In the genomic region with DNA sequence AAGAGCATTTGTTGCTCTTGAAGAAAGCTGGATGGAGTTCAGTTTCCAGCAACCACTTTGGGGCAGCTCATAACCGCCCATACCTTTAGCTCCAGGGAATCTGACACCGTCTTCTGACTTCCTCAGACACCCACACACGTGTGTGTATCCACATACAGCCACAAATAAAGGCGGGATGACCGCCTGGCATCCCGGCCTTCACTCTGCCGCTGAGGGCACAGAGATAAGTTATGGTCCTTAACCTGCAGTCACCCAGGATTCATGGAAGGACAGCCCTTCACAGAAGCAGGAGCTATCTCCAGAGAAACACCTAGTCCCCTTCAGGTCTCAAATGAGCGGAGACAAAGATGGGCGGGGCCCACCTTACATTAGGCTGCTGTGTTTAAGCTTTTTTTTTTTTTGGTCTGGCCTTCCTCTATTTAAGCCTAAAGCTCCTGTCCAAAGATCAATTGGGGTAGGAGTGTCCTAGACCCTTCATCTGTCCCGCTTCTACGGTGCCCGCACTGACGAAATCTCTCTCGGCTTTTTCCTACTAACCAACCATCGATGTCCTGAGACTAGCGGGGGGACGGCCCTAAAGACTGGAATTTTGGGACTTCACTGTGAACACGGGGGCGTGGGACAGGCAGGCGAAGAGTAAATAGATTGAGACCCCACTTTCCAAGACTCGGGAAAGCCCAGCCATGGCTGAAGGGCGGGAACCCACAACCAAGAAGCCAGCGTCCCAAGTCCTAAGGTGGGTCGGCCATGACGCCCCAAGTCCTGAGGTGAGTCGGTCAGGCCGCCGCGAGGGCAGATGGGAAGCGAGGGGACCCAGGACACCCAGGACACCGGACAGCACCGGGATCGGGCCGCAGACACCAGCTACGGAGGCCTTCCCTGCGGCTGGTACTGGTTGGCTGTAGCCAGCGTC, we compare ENCODE assay signal across 8 mouse cellular contexts. TPM values are rescaled to one million over a fixed set of nuclear protein-coding genes. Genes with fewer than 3 reads are reported as not detected.
DNase-seq lines count a peak whose midpoint lies in the region; ATAC-seq and TF ChIP-seq lines count a peak whose summit lies in the region.

No protein-coding gene starts in this region.

- no peaks in the 10 kb centered on the region for H3K27me3 ChIP-seq in heart, embryonic 13.5 days (replicated peaks)
- no peaks in the 10 kb centered on the region for H3K27me3 ChIP-seq in ES-Bruce4 (ENCODE audit: control insufficient read depth, insufficient read depth, low read length, poor library complexity, severe bottlenecking)
- no peaks in the 10 kb centered on the region for H3K27me3 ChIP-seq in forebrain, embryonic 11.5 days (ENCODE audit: control insufficient read depth, insufficient read depth, low read length)
- H3K27me3 ChIP-seq in neural tube, embryonic 15.5 days (replicated peaks) = no peaks in the 10 kb centered on the region; the same call in 1 of the 2 replicates

- H3K4me1 ChIP-seq in heart, embryonic 13.5 days = peaks cover 30% of the 10 kb centered on the region
- peaks cover 1% of the 10 kb centered on the region for H3K4me1 ChIP-seq in ES-Bruce4 (ENCODE audit: control insufficient read depth, insufficient read depth, low read length)
- H3K4me1 ChIP-seq in forebrain, embryonic 11.5 days (replicated peaks; ENCODE audit: control insufficient read depth, insufficient read depth, low read length) = peaks cover 4% of the 10 kb centered on the region; the same call in 1 of the 2 replicates
- H3K4me1 ChIP-seq in neural tube, embryonic 15.5 days = peaks cover 17% of the 10 kb centered on the region

- peak overlapping the region; percentile 89 for H3K4me3 ChIP-seq in heart, embryonic 13.5 days
- peak overlapping the region; percentile 94 for H3K4me3 ChIP-seq in ES-Bruce4 (ENCODE audit: low read depth, low read length)
- peak overlapping the region; percentile 80 for H3K4me3 ChIP-seq in forebrain, embryonic 11.5 days (ENCODE audit: low read depth, low read length)
- H3K4me3 ChIP-seq in neural tube, embryonic 15.5 days (replicated peaks) = peak overlapping the region; percentile 90

- peak overlapping the region; percentile 82 for H3K27ac ChIP-seq in heart, embryonic 13.5 days (replicated peaks)
- H3K27ac ChIP-seq in ES-Bruce4 (ENCODE audit: insufficient read depth, low read length) = peak overlapping the region; percentile 49; the same call in 1 of the 2 replicates
- peak overlapping the region; percentile 47; the same call in 1 of the 2 replicates for H3K27ac ChIP-seq in forebrain, embryonic 11.5 days (ENCODE audit: low read depth, low read length)
- peak overlapping the region; percentile 88 for H3K27ac ChIP-seq in neural tube, embryonic 15.5 days (replicated peaks)

- no peaks in the 10 kb centered on the region for H3K9me3 ChIP-seq in heart, embryonic 13.5 days
- H3K9me3 ChIP-seq in ES-Bruce4 (replicated peaks; ENCODE audit: control insufficient read depth, insufficient read depth, low read length, poor library complexity, severe bottlenecking) = no peaks in the 10 kb centered on the region
- no peaks in the 10 kb centered on the region for H3K9me3 ChIP-seq in forebrain, embryonic 11.5 days (ENCODE audit: control insufficient read depth, low read length)
- H3K9me3 ChIP-seq in neural tube, embryonic 15.5 days (replicated peaks) = no peaks in the 10 kb centered on the region

- no peak for DNase-seq in heart, adult 11 months
- no peak for DNase-seq in forebrain, embryonic 11.5 days (ENCODE audit: low spot score)
- DNase-seq in liver = peak; percentile 18
- no peak for DNase-seq in adrenal gland, adult 8-10 months
- no peak for DNase-seq in right cerebral cortex, postnatal 4 days

- peaks cover 6% of the 10 kb centered on the region for H3K36me3 ChIP-seq in heart, embryonic 13.5 days
- no peaks in the 10 kb centered on the region for H3K36me3 ChIP-seq in ES-Bruce4 (ENCODE audit: control insufficient read depth, insufficient read depth, low read length, poor library complexity, severe bottlenecking)
- no peaks in the 10 kb centered on the region for H3K36me3 ChIP-seq in forebrain, embryonic 11.5 days (ENCODE audit: control insufficient read depth, insufficient read depth, low read length)
- H3K36me3 ChIP-seq in neural tube, embryonic 15.5 days = peaks cover under 1% of the 10 kb centered on the region; the same call in 1 of the 2 replicates

- no peak for ATAC-seq in heart, embryonic 13.5 days (ENCODE audit: extremely low read depth, insufficient number of reproducible peaks, low FRiP score, low TSS enrichment)
- ATAC-seq in forebrain, embryonic 11.5 days (replicated peaks; ENCODE audit: low FRiP score) = peak; percentile 63
- ATAC-seq in neural tube, embryonic 15.5 days (ENCODE audit: low FRiP score) = peak; percentile 50

- TF ChIP-seq EP300 in ES-Bruce4 (IDR thresholded peaks at IDR 0.05; ENCODE audit: insufficient read depth, low read depth, low read length) = no peak

- H3K4me2 ChIP-seq in heart, embryonic 13.5 days = peak overlapping the region; percentile 86
- H3K4me2 ChIP-seq in forebrain, embryonic 11.5 days (ENCODE audit: low read depth, low read length, severe bottlenecking) = peak overlapping the region; percentile 54
- peak overlapping the region; percentile 81 for H3K4me2 ChIP-seq in neural tube, embryonic 15.5 days

- no peak for TF ChIP-seq CTCF in ES-Bruce4 (IDR thresholded peaks at IDR 0.05; ENCODE audit: low read depth, low read length)

- 6% methylated on average over 37 of the region's 37 CpGs for WGBS in heart, embryonic 13.5 days
- WGBS in forebrain, embryonic 11.5 days = 7% methylated on average over 37 of the region's 37 CpGs
- WGBS in neural tube, embryonic 15.5 days = 6% methylated on average over 37 of the region's 37 CpGs

- TF ChIP-seq POLR2A in ES-Bruce4 (IDR thresholded peaks at IDR 0.05; ENCODE audit: insufficient read depth, low read length) = no peak

- H3K9ac ChIP-seq in heart, embryonic 13.5 days = peak overlapping the region; percentile 96
- peak overlapping the region; percentile 69 for H3K9ac ChIP-seq in ES-Bruce4 (ENCODE audit: low read depth, poor library complexity, severe bottlenecking)
- H3K9ac ChIP-seq in forebrain, embryonic 11.5 days (ENCODE audit: low read length) = peak overlapping the region; percentile 79
- H3K9ac ChIP-seq in neural tube, embryonic 15.5 days (replicated peaks) = peak overlapping the region; percentile 91

RNA-seq across cellular contexts. Expression of gene Zfp867, which starts 0.6 kb away (rescaled TPM):
- polyA plus RNA-seq in heart, embryonic 13.5 days (2015; fragmentation: Nextera tagmentation; extraction: Ambion mirVana) = 5.6 and 5.7 TPM in 2 replicates
- 7.5 and 9.4 TPM in 2 replicates for polyA plus RNA-seq in ES-Bruce4 (2011; ENCODE audit: insufficient read depth, insufficient read length, low read depth, missing spikeins)
- polyA plus RNA-seq in forebrain, embryonic 11.5 days (2014; fragmentation: Nextera tagmentation; extraction: Ambion mirVana) = 11.9 and 13.0 TPM in 2 replicates
- polyA plus RNA-seq in neural tube, embryonic 15.5 days (2015; fragmentation: Nextera tagmentation; extraction: Ambion mirVana) = 8.9 and 10.7 TPM in 2 replicates
- total RNA-seq in adrenal gland, adult 8-10 months (2022) = 1 to 10 TPM; 5.1 to 9.7 (median 7.3) TPM

RNA-seq across cellular contexts. Expression of gene Snap47, which starts 20.7 kb away (rescaled TPM):
- polyA plus RNA-seq in heart, embryonic 13.5 days (2015; fragmentation: Nextera tagmentation; extraction: Ambion mirVana) = 94.3 and 102 TPM in 2 replicates
- polyA plus RNA-seq in ES-Bruce4 (2011; ENCODE audit: insufficient read depth, insufficient read length, low read depth, missing spikeins) = 70.4 and 78.6 TPM in 2 replicates
- polyA plus RNA-seq in forebrain, embryonic 11.5 days (2014; fragmentation: Nextera tagmentation; extraction: Ambion mirVana) = 130 and 137 TPM in 2 replicates
- 541 and 630 TPM in 2 replicates for polyA plus RNA-seq in neural tube, embryonic 15.5 days (2015; fragmentation: Nextera tagmentation; extraction: Ambion mirVana)
- total RNA-seq in adrenal gland, adult 8-10 months (2022) = 100 to 1,000 TPM; 106 to 112 (median 108) TPM

RNA-seq across cellular contexts. Expression of gene Jmjd4, which starts 21.8 kb away (rescaled TPM):
- polyA plus RNA-seq in heart, embryonic 13.5 days (2015; fragmentation: Nextera tagmentation; extraction: Ambion mirVana) = 10.5 and 11.9 TPM in 2 replicates
- 12.6 and 13.7 TPM in 2 replicates for polyA plus RNA-seq in ES-Bruce4 (2011; ENCODE audit: insufficient read depth, insufficient read length, low read depth, missing spikeins)
- polyA plus RNA-seq in forebrain, embryonic 11.5 days (2014; fragmentation: Nextera tagmentation; extraction: Ambion mirVana) = 17.8 and 20.5 TPM in 2 replicates
- polyA plus RNA-seq in neural tube, embryonic 15.5 days (2015; fragmentation: Nextera tagmentation; extraction: Ambion mirVana) = 20.2 and 20.5 TPM in 2 replicates
- total RNA-seq in adrenal gland, adult 8-10 months (2022) = 10 to 100 TPM; 10.4 to 12.1 (median 11.1) TPM

RNA-seq across cellular contexts. Expression of gene Zkscan17, which starts 54.9 kb away (rescaled TPM):
- 13.8 and 14.7 TPM in 2 replicates for polyA plus RNA-seq in heart, embryonic 13.5 days (2015; fragmentation: Nextera tagmentation; extraction: Ambion mirVana)
- polyA plus RNA-seq in ES-Bruce4 (2011; ENCODE audit: insufficient read depth, insufficient read length, low read depth, missing spikeins) = 52.5 and 56.8 TPM in 2 replicates
- polyA plus RNA-seq in forebrain, embryonic 11.5 days (2014; fragmentation: Nextera tagmentation; extraction: Ambion mirVana) = 36.6 and 39.4 TPM in 2 replicates
- polyA plus RNA-seq in neural tube, embryonic 15.5 days (2015; fragmentation: Nextera tagmentation; extraction: Ambion mirVana) = 12.9 and 14.7 TPM in 2 replicates
- 10 to 100 TPM; 15.4 to 23.8 (median 20.3) TPM for total RNA-seq in adrenal gland, adult 8-10 months (2022)
